Mouse (Mus musculus) midbrain, embryonic 12.5 days (tissue): ENCODE results near the gene Zfp697. TPM values are rescaled to one million over a fixed set of nuclear protein-coding genes. Genes with fewer than 3 reads are reported as not detected.
"Not testable (repeated sequence)": the region's sequence is repeated elsewhere in the genome, so short reads cannot be mapped to it uniquely, and the experiment has no call there.

Experiments
- ATAC-seq: fragments of 200-750 bp; cut with Nextera tagmentation; 2 replicates; pipeline ENCODE4 v1.8.0; 2017; ENCODE audit warnings: low read depth, moderate TSS enrichment, moderate library complexity; ENCODE audit not compliant: low FRiP score
- H3K27ac ChIP-seq: fragments of 300-500 bp; sonication (generic); replicated peaks from 2 replicates; pipeline ENCODE4 v1.5.1; 2016; ENCODE audit warnings: mild to moderate bottlenecking
- H3K27me3 ChIP-seq: fragments of 300-500 bp; sonication (generic); 2 replicates; pipeline ENCODE4 v1.6.1; 2016; ENCODE audit warnings: mild to moderate bottlenecking
- H3K36me3 ChIP-seq: fragments of 300-500 bp; sonication (generic); 2 replicates; pipeline ENCODE4 v1.6.1; 2016
- H3K4me1 ChIP-seq: fragments of 300-500 bp; sonication (generic); 2 replicates; pipeline ENCODE4 v1.6.1; 2016
- H3K4me2 ChIP-seq: fragments of 300-500 bp; sonication (generic); replicated peaks from 2 replicates; pipeline ENCODE4 v1.6.1; 2016; ENCODE audit warnings: mild to moderate bottlenecking, moderate library complexity
- H3K4me3 ChIP-seq: fragments of 300-500 bp; sonication (generic); 2 replicates; pipeline ENCODE4 v1.5.1; 2016; ENCODE audit warnings: mild to moderate bottlenecking
- H3K9ac ChIP-seq: fragments of 300-500 bp; sonication (generic); replicated peaks from 2 replicates; pipeline ENCODE4 v1.6.1; 2016; ENCODE audit warnings: mild to moderate bottlenecking, moderate library complexity
- H3K9me3 ChIP-seq: fragments of 300-500 bp; sonication (generic); 2 replicates; pipeline ENCODE4 v1.6.1; 2016; ENCODE audit warnings: mild to moderate bottlenecking
- WGBS: fragments of 180-500 bp; shearing (Covaris S2); methylation state at CpG from one replicate; pipeline ENCODE4 v1.1.7; 2016; 5-methylcytosine and 5-hydroxymethylcytosine counted together
- polyA plus RNA-seq: library from polyadenylated mRNA; unstranded; fragments of >200 nt; fragmentation: Nextera tagmentation; extraction: Ambion mirVana; gene quantifications from 2 replicates; pipeline ENCODE4 v1.2.1, GENCODE M21; 2016

Gene Zfp697
- polyA plus RNA-seq, 1 experiment from 2014 or later = 9.9 TPM

DNA sequence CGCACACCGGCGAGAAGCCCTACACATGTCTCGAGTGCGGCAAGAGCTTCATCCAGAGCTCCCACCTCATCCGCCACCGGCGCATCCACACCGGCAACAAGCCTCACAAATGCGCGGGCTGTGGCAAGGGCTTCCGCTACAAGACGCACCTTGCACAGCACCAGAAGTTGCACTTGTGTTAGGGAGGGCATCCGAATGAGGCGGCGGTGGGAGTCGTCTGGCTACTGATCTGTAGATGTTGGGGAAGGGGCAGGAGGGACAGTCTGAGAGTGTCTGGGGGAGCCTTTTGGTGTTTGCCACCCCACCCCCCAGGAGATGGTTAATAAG lies 46.2 kb downstream of the Zfp697 start:
- Histone ChIP-seq H3K4me3 (peak overlapping the region; percentile 59), H3K4me1 (peaks cover 19% of the 10 kb centered on the region), H3K9ac (peak overlapping the region; percentile 50), H3K4me2 (peak overlapping the region; percentile 97), H3K9me3 (no peaks in the 10 kb centered on the region), H3K27ac (no peak overlapping the region), H3K27me3 (peaks cover 49% of the 10 kb centered on the region), H3K36me3 (0 out of 2 replicates have a peak, but pooled peaks cover 3% of the 10 kb centered on the region)
- WGBS = 4% methylated on average over 17 of the region's 17 CpGs
- ATAC-seq = no peak

DNA sequence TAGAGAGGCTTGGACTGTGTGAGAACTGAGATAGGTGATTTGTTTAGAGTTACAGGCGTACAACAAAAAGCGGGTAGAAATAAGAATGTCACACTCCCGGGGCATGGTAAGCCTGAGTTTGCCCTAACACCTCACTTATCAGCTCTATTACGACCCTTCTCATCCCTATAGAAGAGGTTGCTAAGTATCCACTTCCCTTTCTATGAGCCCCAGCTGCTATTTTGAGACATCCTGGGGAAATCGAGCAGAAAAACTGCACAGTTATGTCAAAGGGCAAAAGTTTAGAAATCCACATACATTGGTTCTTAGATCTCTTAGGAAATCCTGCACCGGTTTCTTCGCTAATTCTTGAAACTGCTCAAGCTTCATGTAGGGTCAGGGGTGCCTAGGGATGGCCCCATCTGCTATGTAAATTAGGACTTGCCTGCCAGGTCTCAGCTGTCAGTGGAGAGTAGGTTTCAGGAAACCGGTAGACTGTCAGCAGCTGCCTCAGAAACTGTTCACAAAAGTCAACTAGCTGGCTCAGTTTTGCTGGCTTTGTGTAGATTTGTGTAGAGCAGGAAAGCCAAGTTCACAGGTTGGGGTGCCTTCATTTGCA lies 46.8 kb downstream of the Zfp697 start:
- H3K4me3 ChIP-seq = no peak overlapping the region; the same call in 1 of the 2 replicates
- 0 out of 2 replicates have a peak, but pooled peaks cover 3% of the 10 kb centered on the region for H3K36me3 ChIP-seq
- H3K27me3 ChIP-seq = peaks cover 49% of the 10 kb centered on the region
- H3K27ac ChIP-seq = no peak overlapping the region
- no peaks in the 10 kb centered on the region for H3K9me3 ChIP-seq
- H3K4me1 ChIP-seq = peaks cover 19% of the 10 kb centered on the region
- no peak overlapping the region for H3K9ac ChIP-seq
- WGBS = 26% methylated on average over 8 of the region's 8 CpGs
- ATAC-seq = no peak
- H3K4me2 ChIP-seq = no peak overlapping the region

DNA sequence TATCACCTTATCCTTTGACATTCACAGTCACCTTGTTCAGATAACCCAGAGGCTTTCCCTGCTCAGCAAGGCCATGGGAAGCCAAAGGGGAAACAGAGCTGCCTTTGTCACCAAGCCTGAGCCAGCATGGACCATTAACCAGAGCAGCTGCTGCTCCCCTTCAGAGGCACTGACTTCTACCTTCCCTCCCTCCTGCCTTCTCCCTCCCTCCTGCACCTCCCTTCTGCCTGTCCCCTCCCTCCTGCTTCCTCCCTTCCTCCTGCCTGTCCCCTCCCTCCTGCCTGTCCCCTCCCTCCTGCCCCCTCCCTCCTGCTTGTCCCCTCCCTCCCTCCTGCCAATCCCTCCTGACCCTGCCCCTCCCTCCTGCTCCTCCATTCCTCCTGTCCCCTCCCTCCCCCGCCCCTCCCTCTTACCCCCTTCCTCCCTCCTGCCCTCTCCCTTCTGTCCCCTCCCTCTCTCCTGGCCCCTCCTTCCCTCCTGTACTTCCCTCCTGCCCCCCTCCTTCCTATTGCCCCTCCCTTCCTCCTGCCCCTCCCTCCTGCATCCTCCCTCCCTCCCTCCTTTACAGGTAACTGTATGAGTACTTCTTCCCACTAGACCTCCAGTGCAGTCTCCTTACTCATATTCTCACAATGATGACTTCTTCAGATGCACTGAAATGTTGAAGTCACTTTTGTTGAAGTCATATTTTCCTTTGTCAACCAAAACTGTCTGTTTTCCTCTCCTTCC lies 52.0 kb downstream of the Zfp697 start:
- no peak overlapping the region for H3K4me3 ChIP-seq
- no CpG with 5 or more reads among the region's 1 CpGs for WGBS
- no peak overlapping the region for H3K9ac ChIP-seq
- no peaks in the 10 kb centered on the region for H3K36me3 ChIP-seq
- H3K4me1 ChIP-seq = no peaks in the 10 kb centered on the region
- H3K4me2 ChIP-seq = no peak overlapping the region
- ATAC-seq = 0 out of 2 replicates have a peak, but pooled peaks have one; percentile 44
- no peaks in the 10 kb centered on the region for H3K9me3 ChIP-seq
- no peak overlapping the region for H3K27ac ChIP-seq
- peaks cover 8% of the 10 kb centered on the region for H3K27me3 ChIP-seq

DNA sequence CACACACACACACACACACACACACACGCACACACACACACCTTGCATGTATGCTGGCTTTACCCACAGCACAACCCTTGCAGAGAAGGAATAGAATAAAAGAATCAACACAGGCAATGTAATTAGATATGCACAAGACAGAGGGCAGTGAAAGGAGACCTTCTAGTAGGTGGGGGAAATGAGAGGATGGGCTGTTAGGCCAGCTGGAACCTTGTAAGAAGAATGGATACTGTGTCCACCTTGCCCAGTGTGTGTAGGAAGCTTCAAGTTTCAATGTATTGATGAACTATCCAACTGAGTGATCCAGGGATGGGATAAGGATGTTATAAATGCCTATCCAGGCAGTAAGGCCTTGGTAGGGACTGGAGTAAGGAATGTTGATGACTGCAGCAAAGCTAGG lies 52.8 kb downstream of the Zfp697 start:
- Histone ChIP-seq H3K27ac (no peak overlapping the region), H3K4me2 (no peak overlapping the region), H3K9ac (no peak overlapping the region), H3K9me3 (no peaks in the 10 kb centered on the region), H3K27me3 (no peaks in the 10 kb centered on the region), H3K4me3 (no peak overlapping the region), H3K4me1 (no peaks in the 10 kb centered on the region), H3K36me3 (no peaks in the 10 kb centered on the region)
- no peak for ATAC-seq
- 77% methylated on average over 1 of the region's 1 CpGs for WGBS

DNA sequence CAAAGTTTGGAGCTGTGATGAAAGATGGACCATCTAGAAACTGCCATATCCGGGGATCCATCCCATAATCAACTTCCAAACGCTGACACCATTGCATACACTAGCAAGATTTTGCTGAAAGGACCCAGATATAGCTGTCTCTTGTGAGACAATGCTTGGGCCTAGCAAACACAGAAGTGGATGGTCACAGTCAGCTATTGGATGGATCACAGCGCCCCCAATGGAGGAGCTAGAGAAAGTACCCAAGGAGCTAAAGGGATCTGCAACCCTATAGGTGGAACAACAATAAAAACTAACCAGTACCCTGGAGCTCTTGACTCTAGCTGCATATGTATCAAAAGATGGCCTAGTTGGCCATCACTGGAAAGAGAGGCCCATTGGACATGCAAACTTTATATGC lies 60.0 kb downstream of the Zfp697 start:
- not testable (repeated sequence) for H3K4me3 ChIP-seq, H3K9ac ChIP-seq, H3K9me3 ChIP-seq, H3K36me3 ChIP-seq, ATAC-seq, H3K27me3 ChIP-seq, H3K27ac ChIP-seq, H3K4me1 ChIP-seq, H3K4me2 ChIP-seq
- WGBS = 36% methylated on average over 3 of the region's 3 CpGs

DNA sequence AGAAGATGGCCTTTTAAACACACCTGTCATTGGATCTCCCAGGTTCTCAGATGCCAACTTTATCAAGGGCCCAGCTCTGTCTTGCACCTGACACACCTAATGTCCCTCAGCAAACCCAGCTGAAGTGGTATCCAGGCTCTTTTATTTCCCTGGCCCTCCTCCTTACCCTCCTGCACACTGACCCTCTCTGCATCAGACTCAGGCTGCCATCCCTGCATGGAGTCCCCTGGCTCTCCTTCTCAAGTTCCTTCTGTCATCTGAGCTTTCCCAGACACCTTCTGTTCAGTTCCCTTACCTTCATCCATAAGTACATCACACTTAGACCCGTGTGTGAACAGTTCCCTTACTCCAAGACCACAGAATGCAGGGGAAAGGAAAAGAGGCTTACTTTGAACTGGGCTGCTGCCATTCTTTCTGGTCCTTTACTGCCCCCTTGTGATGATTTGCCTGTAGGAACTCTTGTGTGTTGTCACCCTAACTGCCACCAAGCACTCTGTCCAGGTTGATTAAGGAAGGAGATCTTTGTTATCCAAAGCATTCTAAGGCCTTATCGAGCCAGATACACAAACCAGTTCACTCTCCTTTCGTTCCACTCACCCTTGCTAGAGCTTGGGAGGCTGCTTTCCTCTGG lies 61.0 kb downstream of the Zfp697 start:
- not testable (repeated sequence) for H3K9me3 ChIP-seq, H3K36me3 ChIP-seq, H3K9ac ChIP-seq, H3K4me2 ChIP-seq, H3K4me3 ChIP-seq, H3K27me3 ChIP-seq, H3K4me1 ChIP-seq, H3K27ac ChIP-seq
- ATAC-seq = peak; percentile 19; the same call in 1 of the 2 replicates
- WGBS = 14% methylated on average over 3 of the region's 3 CpGs

DNA sequence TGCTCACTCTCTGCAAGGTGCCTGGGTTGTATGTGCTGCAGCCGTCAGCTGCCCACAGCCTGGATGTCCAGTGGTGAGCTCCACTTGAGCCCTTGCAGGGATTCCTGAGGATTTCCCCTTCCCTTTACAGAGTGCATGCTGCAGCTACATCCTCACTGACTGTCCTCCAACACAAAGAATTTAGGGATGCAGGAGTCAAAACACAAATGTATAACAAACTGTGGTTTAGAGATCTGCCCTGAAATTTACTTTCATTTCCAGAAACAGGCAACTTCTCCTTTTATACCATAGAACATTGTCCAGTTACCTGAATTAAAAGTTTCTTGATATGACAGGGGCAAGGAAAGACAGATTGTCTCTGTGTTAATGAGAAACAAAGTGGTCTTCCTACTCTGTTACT lies 61.7 kb downstream of the Zfp697 start:
- H3K27ac ChIP-seq, H3K9me3 ChIP-seq, H3K4me2 ChIP-seq, H3K36me3 ChIP-seq, H3K4me1 ChIP-seq, H3K4me3 ChIP-seq, H3K9ac ChIP-seq, ATAC-seq, H3K27me3 ChIP-seq: not testable (repeated sequence)
- WGBS = no CpG with 5 or more reads among the region's 1 CpGs

DNA sequence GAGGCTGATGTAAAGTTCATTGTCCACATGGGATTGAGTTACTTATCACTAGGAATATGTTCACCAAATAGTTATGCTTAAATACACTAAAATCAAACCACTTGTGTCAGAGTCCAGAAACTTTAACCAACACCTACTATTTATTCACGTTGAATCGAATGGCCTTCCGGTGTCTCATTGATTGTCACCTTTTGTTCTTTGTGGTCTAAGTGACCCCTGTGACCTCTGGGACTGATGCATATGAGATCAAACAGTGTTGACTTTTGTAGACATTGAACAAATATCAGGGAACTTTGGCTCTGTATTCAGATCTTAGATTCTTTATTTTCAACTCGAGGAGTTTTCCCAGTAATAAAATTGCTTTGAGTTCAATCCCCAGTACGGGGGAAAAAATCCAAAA lies 71.5 kb downstream of the Zfp697 start:
- WGBS = 62% methylated on average over 5 of the region's 5 CpGs
- H3K27ac ChIP-seq, H3K4me1 ChIP-seq, H3K9ac ChIP-seq, ATAC-seq, H3K9me3 ChIP-seq, H3K27me3 ChIP-seq, H3K4me2 ChIP-seq, H3K36me3 ChIP-seq, H3K4me3 ChIP-seq: not testable (repeated sequence)

DNA sequence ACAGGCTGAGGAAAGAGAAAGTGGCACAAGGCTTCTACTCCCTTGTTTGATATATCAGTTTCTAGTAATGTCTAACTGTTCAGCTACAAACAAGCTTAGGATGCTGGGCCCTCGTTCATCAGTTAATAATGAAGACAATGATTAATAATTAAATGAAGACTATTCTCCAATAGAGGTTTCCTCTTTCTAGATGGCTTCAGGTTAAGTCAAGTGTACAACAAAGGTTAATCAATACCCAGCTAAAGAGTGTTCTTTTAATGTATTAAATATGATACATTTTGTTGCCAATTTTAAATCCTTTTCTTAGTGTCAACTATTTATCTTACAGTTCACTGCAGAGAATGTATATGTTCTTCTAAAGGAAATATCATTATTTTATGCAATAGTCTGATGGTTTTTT lies 74.8 kb downstream of the Zfp697 start, which contains the start of gene Gm4450:
Gene Gm4450 (minus strand): TSS at position 101 of the 400 bp plus-strand sequence.
- H3K4me2 ChIP-seq, H3K4me1 ChIP-seq, H3K9me3 ChIP-seq, ATAC-seq, H3K27ac ChIP-seq, H3K9ac ChIP-seq, H3K36me3 ChIP-seq, H3K4me3 ChIP-seq, H3K27me3 ChIP-seq: not testable (repeated sequence)
- WGBS = no CpG with 5 or more reads among the region's 1 CpGs

DNA sequence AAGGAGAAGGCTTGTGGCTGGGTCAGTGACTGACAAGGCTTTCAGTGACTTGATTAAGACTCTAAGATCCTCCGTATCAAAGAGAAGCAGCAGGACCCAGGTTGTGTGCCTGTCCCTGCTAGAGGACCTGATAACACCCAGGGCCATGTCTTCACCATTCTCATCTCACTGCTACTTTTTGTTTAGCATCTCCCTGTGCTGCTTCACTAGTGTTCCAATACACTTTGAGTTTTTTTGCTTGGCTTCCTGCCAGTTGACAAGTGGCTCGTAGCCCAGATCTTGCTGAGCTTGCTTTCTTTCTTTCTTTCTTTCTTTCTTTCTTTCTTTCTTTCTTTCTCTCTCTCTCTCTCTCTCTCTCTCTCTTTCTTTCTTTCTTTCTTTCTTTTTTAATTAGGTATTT lies 87.1 kb downstream of the Zfp697 start:
- H3K36me3 ChIP-seq, H3K27ac ChIP-seq, H3K9me3 ChIP-seq, H3K4me1 ChIP-seq, H3K27me3 ChIP-seq, H3K4me2 ChIP-seq, H3K4me3 ChIP-seq, ATAC-seq, H3K9ac ChIP-seq: not testable (repeated sequence)
- WGBS = 80% methylated on average over 1 of the region's 2 CpGs

DNA sequence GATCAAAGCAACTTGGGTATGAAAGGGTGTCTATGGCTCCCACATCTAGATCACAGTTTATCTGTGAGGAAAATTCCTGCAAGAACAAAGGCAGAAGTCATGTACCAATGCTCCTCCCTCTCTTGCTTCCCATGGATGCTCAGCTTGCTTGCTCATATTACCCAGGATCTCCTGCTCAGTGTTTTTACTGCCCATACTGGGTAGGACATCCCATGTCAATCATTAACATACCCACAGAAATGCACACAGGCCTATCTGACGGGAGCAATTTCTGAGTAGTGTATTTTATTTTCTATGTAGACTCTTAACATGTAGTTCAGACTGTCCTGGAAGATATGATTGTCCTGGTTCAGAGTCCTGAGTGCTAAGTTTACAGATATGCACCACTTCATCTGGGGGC lies 88.8 kb downstream of the Zfp697 start:
- no CpG with 5 or more reads among the region's 1 CpGs for WGBS
- H3K4me1 ChIP-seq, ATAC-seq: not testable (repeated sequence)

DNA sequence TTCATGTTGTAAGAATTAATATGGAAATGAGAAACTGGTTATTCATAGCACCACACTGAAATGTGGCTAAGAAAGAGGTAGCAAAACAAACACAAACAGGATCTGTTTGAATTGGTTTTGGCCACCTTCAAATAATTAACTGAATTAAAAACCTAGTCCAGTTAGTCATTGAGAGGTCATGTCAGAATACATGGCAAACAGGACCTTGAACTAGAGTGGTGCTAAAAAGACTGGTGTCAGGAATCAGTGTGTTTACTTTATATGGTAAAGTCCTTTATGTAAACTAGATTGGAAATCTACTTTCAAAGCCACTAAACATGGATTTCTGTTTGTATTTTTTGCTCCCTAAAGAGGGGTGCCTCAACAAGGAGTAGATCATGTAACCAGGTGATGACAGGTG lies 89.2 kb downstream of the Zfp697 start:
- H3K36me3 ChIP-seq, H3K9me3 ChIP-seq, H3K4me1 ChIP-seq, H3K27ac ChIP-seq, H3K4me2 ChIP-seq, H3K4me3 ChIP-seq, ATAC-seq, H3K27me3 ChIP-seq, H3K9ac ChIP-seq: not testable (repeated sequence)

More for the DNA sequence above, 88.8 kb downstream of the Zfp697 start:
- H3K9ac ChIP-seq, H3K36me3 ChIP-seq, H3K4me3 ChIP-seq, H3K4me2 ChIP-seq, H3K9me3 ChIP-seq, H3K27me3 ChIP-seq, H3K27ac ChIP-seq: not testable (repeated sequence)
